Mouse (Mus musculus) lung, adult 2 months (tissue): ENCODE data around the gene Prep. TPM values are rescaled to one million over a fixed set of nuclear protein-coding genes. Genes with fewer than 3 reads are reported as not detected.

Experiments used
- DNase-seq: peaks from one replicate; pipeline ENCODE4 v3.0.0; 2022
- H3K4me1 ChIP-seq: fragments of 200-500 bp; 2 replicates; pipeline ENCODE4 v1.6.1; 2011; ENCODE audit warnings: low read length; ENCODE audit not compliant: control insufficient read depth, insufficient read depth
- H3K4me3 ChIP-seq: fragments of 200-500 bp; replicated peaks from 2 replicates; pipeline ENCODE3; 2011; ENCODE audit warnings: low read depth, mild to moderate bottlenecking, control low read depth, low read length; ENCODE audit errors: extremely low read depth
- CTCF ChIP-seq: fragments of 200-500 bp; IDR thresholded peaks from 2 replicates; pipeline ENCODE4 v1.5.1; 2011; ENCODE audit warnings: mild to moderate bottlenecking, low read length, control low read depth; ENCODE audit not compliant: insufficient read depth
- POLR2A ChIP-seq: fragments of 200-500 bp; IDR thresholded peaks from 2 replicates; pipeline ENCODE4 v1.6.1; 2011; ENCODE audit warnings: low read depth, mild to moderate bottlenecking, control low read depth, low read length, borderline replicate concordance; ENCODE audit errors: extremely low read depth
- WGBS: fragments of 180-500 bp; shearing (Covaris S2); methylation state at CpG from one replicate; pipeline ENCODE4 v1.1.7; 2018; 5-methylcytosine and 5-hydroxymethylcytosine counted together
- polyA plus RNA-seq: library from polyadenylated mRNA; depleted of rRNA; stranded (reverse); fragments of >200 nt; gene quantifications from 2 replicates; pipeline ENCODE4 v1.2.3, GENCODE M21; 2012; rRNA removed

The Prep gene
- polyA plus RNA-seq, 1 experiment = 19.8 TPM

DNA sequence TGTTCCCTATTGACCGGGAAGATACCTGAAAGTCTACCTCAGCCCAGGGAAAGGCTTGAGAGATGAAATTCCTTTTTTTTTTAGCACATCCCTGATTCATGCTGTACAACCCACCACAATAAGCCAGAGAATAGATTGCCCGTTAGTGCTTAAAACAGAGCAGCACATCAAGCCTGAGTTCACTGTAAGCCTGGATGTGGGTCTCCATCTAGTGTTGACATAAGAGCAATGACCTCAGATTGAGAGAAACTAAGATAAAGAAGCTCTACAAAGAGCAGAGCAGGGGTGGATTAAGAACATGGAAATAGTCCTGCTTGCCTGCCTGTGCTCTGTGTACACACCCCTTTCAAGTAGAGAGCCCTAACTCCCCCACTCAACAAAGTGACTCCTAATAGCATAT, 118.5 kb downstream of the Prep start:
- TF ChIP-seq POLR2A = no peak
- TF ChIP-seq CTCF = no peak
- no peak for DNase-seq
- H3K4me1 ChIP-seq = no peaks in the 10 kb centered on the region; the same call in 1 of the 2 replicates
- no peak overlapping the region for H3K4me3 ChIP-seq
- 79% methylated on average over 2 of the region's 2 CpGs for WGBS

- Histone ChIP-seq H3K4me1 (no peaks in the 10 kb centered on the region), H3K4me3 (no peak overlapping the region)
- DNase-seq = no peak
- 69% methylated on average over 14 of the region's 14 CpGs for WGBS
- TF ChIP-seq CTCF (no peak), POLR2A (no peak)
Measured at GRCm38 (mm10) chr10:45193330-45194310, 126.6 kb downstream of the Prep start.

GRCm38 (mm10) chr10:45194531-45194930, 127.5 kb downstream of the Prep start:
- WGBS = 79% methylated on average over 5 of the region's 5 CpGs
- no peaks in the 10 kb centered on the region for H3K4me1 ChIP-seq
- no peak for DNase-seq
- no peak overlapping the region for H3K4me3 ChIP-seq
- TF ChIP-seq CTCF (no peak), POLR2A (no peak)

- no peak for TF ChIP-seq CTCF
- TF ChIP-seq POLR2A = no peak
- no peak for DNase-seq
- 53% methylated on average over 1 of the region's 1 CpGs for WGBS
- Histone ChIP-seq H3K4me3 (no peak overlapping the region), H3K4me1 (no peaks in the 10 kb centered on the region)
Measured at GRCm38 (mm10) chr10:45204582-45204981, 137.6 kb downstream of the Prep start.

GRCm38 (mm10) chr10:45210201-45210600, 143.2 kb downstream of the Prep start:
- TF ChIP-seq CTCF (no peak), POLR2A (no peak)

DNA sequence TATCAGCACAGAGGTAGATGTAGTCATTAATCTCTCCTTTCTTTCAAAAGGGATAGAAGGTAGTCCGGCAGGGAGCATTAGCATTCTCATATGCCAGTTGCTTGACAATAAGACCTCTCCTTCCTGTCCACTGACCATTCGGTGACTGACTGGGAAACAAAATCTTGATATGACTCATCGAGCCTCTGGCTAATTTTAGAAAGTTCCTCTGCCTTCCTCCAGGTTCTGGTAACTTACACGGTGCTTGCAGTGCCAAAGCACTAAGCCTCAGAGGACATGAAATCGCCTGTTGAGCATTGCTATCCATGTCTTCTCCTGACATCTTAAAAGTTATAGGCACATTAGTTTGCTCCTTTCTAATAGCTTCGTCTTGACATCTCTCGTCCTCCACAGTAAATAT, 149.7 kb downstream of the Prep start:
- DNase-seq = no peak
- 54% methylated on average over 7 of the region's 7 CpGs for WGBS
- TF ChIP-seq CTCF (no peak), POLR2A (no peak)

More at GRCm38 (mm10) chr10:45210201-45210600, 143.2 kb downstream of the Prep start:
- Histone ChIP-seq H3K4me1 (no peaks in the 10 kb centered on the region), H3K4me3 (no peak overlapping the region)
- no peak for DNase-seq

More for the DNA sequence above, 149.7 kb downstream of the Prep start:
- Histone ChIP-seq H3K4me3 (no peak overlapping the region), H3K4me1 (no peaks in the 10 kb centered on the region)

Other genes with a start within 250 kb of the Prep start
- gene Popdc3, start 110.9 kb downstream of the Prep start, polyA plus RNA-seq = 4.0 and 8.8 TPM in 2 replicates